Mouse (Mus musculus) olfactory bulb, adult 2 months (tissue): Measurements from ENCODE around the gene Hs3st3a1.

ENCODE experiments used
- CTCF ChIP-seq: fragments of 200-500 bp; IDR thresholded peaks from 2 replicates; pipeline ENCODE4 v1.5.1; 2012; ENCODE audit warnings: low read depth, mild to moderate bottlenecking, low read length, moderate library complexity; ENCODE audit not compliant: insufficient read depth
- POLR2A ChIP-seq: fragments of 200-500 bp; IDR thresholded peaks from 2 replicates; pipeline ENCODE4 v1.6.1; 2012; ENCODE audit warnings: mild to moderate bottlenecking, low read depth, low read length, moderate library complexity; ENCODE audit not compliant: insufficient read depth

DNA sequence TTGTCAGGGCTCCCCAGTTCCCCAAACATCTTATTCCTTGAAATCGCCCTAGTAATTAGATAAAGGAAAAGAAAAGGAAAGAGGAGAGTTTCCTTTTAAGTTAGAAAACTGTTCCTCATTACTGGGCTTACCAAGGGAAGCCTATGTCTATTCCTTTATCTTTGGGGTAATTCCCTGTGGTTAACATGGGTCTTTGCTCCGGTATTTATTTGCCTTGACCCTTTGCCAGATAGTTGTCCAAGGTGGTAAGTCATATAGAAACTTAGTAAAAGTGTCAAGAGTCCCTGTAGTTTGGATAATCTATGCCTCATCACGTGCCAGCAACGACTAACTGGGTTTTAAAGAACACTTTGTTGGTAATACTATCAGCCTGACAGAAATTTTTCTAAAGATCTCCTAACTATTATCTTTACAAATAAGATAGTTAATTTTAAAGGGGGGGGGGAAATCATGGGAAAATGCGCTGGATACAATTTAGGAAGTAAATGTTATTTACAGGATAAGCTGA lies 1.7 kb downstream of the Hs3st3a1 start:
- TF ChIP-seq CTCF: no peak
- no peak for TF ChIP-seq POLR2A
